Mouse (Mus musculus) fibroblast of lung, adult 2 months (primary cell): ENCODE results near the gene Hils1.
"Not testable (repeated sequence)": the region's sequence is repeated elsewhere in the genome, so short reads cannot be mapped to it uniquely, and the experiment has no call there.

Experiments
- DNase-seq: peaks from one replicate; pipeline ENCODE4 v3.0.0-alpha.2; 2011; ENCODE audit warnings: low read depth

The Hils1 gene

GRCm38 (mm10) chr11:95004136-95004936 is 36.9 kb downstream of the Hils1 start:
- DNase-seq: no peak

- no peak for DNase-seq
Measured at GRCm38 (mm10) chr11:95004937-95005198, 37.5 kb downstream of the Hils1 start.

- DNase-seq: no peak
Measured at GRCm38 (mm10) chr11:95006038-95006437, 38.6 kb downstream of the Hils1 start.

GRCm38 (mm10) chr11:95006525-95007219 is 39.3 kb downstream of the Hils1 start:
- DNase-seq: no peak

GRCm38 (mm10) chr11:95007418-95007817 is 40.0 kb downstream of the Hils1 start:
- DNase-seq: no peak

GRCm38 (mm10) chr11:95008661-95009628 is 41.6 kb downstream of the Hils1 start:
- no peak for DNase-seq

- DNase-seq: no peak
Measured at GRCm38 (mm10) chr11:95009629-95010014, 42.2 kb downstream of the Hils1 start, which contains the start of gene Samd14. Gene Samd14 (plus strand): TSS chr11:95009879.

- DNase-seq: no peak
Measured at GRCm38 (mm10) chr11:95010141-95010739, 42.8 kb downstream of the Hils1 start.

- not testable (repeated sequence) for DNase-seq
Measured at GRCm38 (mm10) chr11:95010841-95011403, 43.5 kb downstream of the Hils1 start.

- DNase-seq: no peak
Measured at GRCm38 (mm10) chr11:95011416-95011815, 44.0 kb downstream of the Hils1 start.

- DNase-seq: no peak
Measured at GRCm38 (mm10) chr11:95012075-95012474, 44.7 kb downstream of the Hils1 start.

GRCm38 (mm10) chr11:95012487-95012886 is 45.1 kb downstream of the Hils1 start:
- no peak for DNase-seq

- no peak for DNase-seq
Measured at GRCm38 (mm10) chr11:95015484-95015883, 48.1 kb downstream of the Hils1 start.
